In genomic region chr9:108403081-108403480, GRCm38 (mm10) we compare ENCODE assay signal across 28 mouse cellular contexts. TPM values are rescaled to one million over a fixed set of nuclear protein-coding genes. Genes with fewer than 3 reads are reported as not detected.
A peak's percentile ranks its signal among the peaks of the same experiment; 100 is the strongest.
DNase-seq lines count a peak whose midpoint lies in the region; ATAC-seq lines count a peak whose summit lies in the region.
"Had no signal": no experiment of that assay in that cellular context is flagged by ENCODE, and none has a peak within 500 bp of the region (broad histone marks: within the 10 kb centered on the region; RNA-seq: fewer than 3 reads in every experiment).

No protein-coding gene starts in this region.

- no peaks in the 10 kb centered on the region for H3K36me3 ChIP-seq in stomach, embryonic 16.5 days (ENCODE audit: control insufficient read depth, insufficient read depth, low read length)
- H3K36me3 ChIP-seq: forebrain, embryonic 10.5 days; hindbrain, embryonic 12.5 days; kidney, embryonic 15.5 days; midbrain, embryonic 12.5 days; neural tube, embryonic 12.5 days had no signal

- intact Hi-C loops in left cerebral cortex, postnatal 4 days (cut with DNase I): loop anchor here (5.0 kb wide), 1 partner anchor 49 kb away; no protein-coding TSS in a partner anchor
- intact Hi-C loops in left cerebral cortex, postnatal 14 days (cut with DNase I): no loop called here

- no peak overlapping the region for H3K9ac ChIP-seq in stomach, embryonic 16.5 days (ENCODE audit: low read length)
- H3K9ac ChIP-seq: forebrain, postnatal 0 days; hindbrain, embryonic 12.5 days; kidney, embryonic 15.5 days; liver, postnatal 0 days; midbrain, embryonic 12.5 days; neural tube, embryonic 12.5 days had no signal

- no peaks in the 10 kb centered on the region for H3K4me1 ChIP-seq in stomach, embryonic 16.5 days (ENCODE audit: control insufficient read depth, insufficient read depth, low read length)
- H3K4me1 ChIP-seq: neural tube, embryonic 12.5 days had no signal

- no peak overlapping the region for H3K4me3 ChIP-seq in stomach, embryonic 16.5 days (replicated peaks; ENCODE audit: low read length)
- H3K4me3 ChIP-seq: forebrain, embryonic 10.5 days; hindbrain, embryonic 12.5 days; kidney, embryonic 15.5 days; midbrain, embryonic 12.5 days; neural tube, embryonic 12.5 days had no signal

- H3K4me2 ChIP-seq in stomach, embryonic 16.5 days (ENCODE audit: low read depth, low read length): no peak overlapping the region
- H3K4me2 ChIP-seq: heart, embryonic 11.5 days; hindbrain, embryonic 12.5 days; kidney, embryonic 15.5 days; midbrain, embryonic 12.5 days; neural tube, embryonic 12.5 days had no signal

- WGBS in stomach, embryonic 16.5 days: 74% methylated on average over 4 of the region's 4 CpGs

- ATAC-seq in frontal cortex, adult (ENCODE audit: low TSS enrichment): peak; percentile 78
- no peak; the same call in 1 of the 2 replicates for ATAC-seq in stomach, embryonic 16.5 days (ENCODE audit: insufficient read depth, low FRiP score)
- ATAC-seq: forebrain, postnatal 0 days; liver, postnatal 0 days; Patski had no signal

- peak overlapping the region; percentile 17 for H3K27ac ChIP-seq in stomach, embryonic 16.5 days (ENCODE audit: low read length)
- H3K27ac ChIP-seq: forebrain, embryonic 10.5 days; hindbrain, embryonic 12.5 days; kidney, embryonic 15.5 days; midbrain, embryonic 12.5 days; neural tube, embryonic 12.5 days had no signal

- DNase-seq in frontal cortex, postnatal 14 days (ENCODE audit: low spot score in 2 of 2): no peak
- DNase-seq in left cerebral cortex, adult 18-20 months (ENCODE audit: low spot score in 2 of 2): peak; percentile 50 to 74
- no peak for DNase-seq in left cerebral cortex, postnatal 4 days
- peak; percentile 36 to 52 for DNase-seq in left cerebral cortex, postnatal 14 days (ENCODE audit: low spot score in 2 of 2)
- no peak for DNase-seq in adrenal gland, postnatal 14 days
- DNase-seq in gastrocnemius, adult 18-20 months (ENCODE audit: low spot score): no peak
- DNase-seq: adrenal gland, adult 8-10 months; cerebellum, adult 18-20 months; cerebellum, postnatal 36 days; forebrain, postnatal 0 days; heart, postnatal 10 days; liver; liver, postnatal 0 days; lung, postnatal 10 days; thymus, adult 2 months had no signal

- no peaks in the 10 kb centered on the region for H3K27me3 ChIP-seq in stomach, embryonic 16.5 days (ENCODE audit: control insufficient read depth, insufficient read depth, low read length)
- H3K27me3 ChIP-seq: hindbrain, embryonic 12.5 days; kidney, embryonic 15.5 days; midbrain, embryonic 12.5 days; neural tube, embryonic 12.5 days; Patski had no signal

- H3K9me3 ChIP-seq in stomach, embryonic 16.5 days (replicated peaks; ENCODE audit: control insufficient read depth, low read length): no peaks in the 10 kb centered on the region
- H3K9me3 ChIP-seq: forebrain, embryonic 10.5 days; hindbrain, embryonic 12.5 days; kidney, embryonic 15.5 days; midbrain, embryonic 12.5 days; neural tube, embryonic 12.5 days had no signal

RNA-seq across cellular contexts. Expression of gene 1700102P08Rik, which starts 10.5 kb away (rescaled TPM):
- total RNA-seq in left cerebral cortex, adult 18-20 months (2021): 1 to 10 TPM; 3.4 to 3.8 TPM
- total RNA-seq in left cerebral cortex, postnatal 4 days (2021): 1 to 10 TPM; 3.6 to 4.9 TPM
- total RNA-seq in left cerebral cortex, postnatal 14 days (2021): 1 to 10 TPM; 1.4 to 2.7 TPM
- polyA plus RNA-seq in stomach, embryonic 16.5 days (2015; fragmentation: Nextera tagmentation; extraction: Ambion mirVana): 0.50 and 0.70 TPM in 2 replicates
- 0.74 and 1.4 TPM in 2 replicates for total RNA-seq in adrenal gland, postnatal 14 days (2021)
- total RNA-seq in gastrocnemius, adult 18-20 months (2021): 1 to 10 TPM in 1 of 2 experiments, under 1 TPM in 1; 0.85 to 1.4 TPM

RNA-seq across cellular contexts. Expression of gene Ccdc36, which starts 25.2 kb away (rescaled TPM):
- total RNA-seq in left cerebral cortex, adult 18-20 months (2021): under 1 TPM; 0.23 TPM
- total RNA-seq in left cerebral cortex, postnatal 4 days (2021): under 1 TPM in 1 of 2 experiments, not detected in 1; 0.42 TPM
- under 1 TPM; 0.11 to 0.21 TPM for total RNA-seq in left cerebral cortex, postnatal 14 days (2021)
- 1.3 and 1.9 TPM in 2 replicates for polyA plus RNA-seq in stomach, embryonic 16.5 days (2015; fragmentation: Nextera tagmentation; extraction: Ambion mirVana)
- total RNA-seq in adrenal gland, postnatal 14 days (2021): not detected in 2 replicates
- not detected for total RNA-seq in gastrocnemius, adult 18-20 months (2021)
- total RNA-seq: heart, postnatal 10 days had no signal
- polyA plus RNA-seq: large intestine, adult 2 months; Patski had no signal

RNA-seq across cellular contexts. Expression of gene BC048562, which starts 33.2 kb away (rescaled TPM):
- not detected for total RNA-seq in left cerebral cortex, adult 18-20 months (2021)
- not detected for total RNA-seq in left cerebral cortex, postnatal 4 days (2021)
- not detected for total RNA-seq in left cerebral cortex, postnatal 14 days (2021)
- polyA plus RNA-seq in stomach, embryonic 16.5 days (2015; fragmentation: Nextera tagmentation; extraction: Ambion mirVana): not detected in 2 replicates
- not detected in 2 replicates for total RNA-seq in adrenal gland, postnatal 14 days (2021)
- not detected for total RNA-seq in gastrocnemius, adult 18-20 months (2021)
- total RNA-seq: adrenal gland, adult 8-10 months; forebrain, postnatal 0 days; gastrocnemius, postnatal 4 days; heart, postnatal 10 days; left cerebral cortex, adult 8-10 months; megakaryocyte progenitor cell, adult 5-6 weeks had no signal
- polyA plus RNA-seq: forebrain, embryonic 10.5 days; forebrain, postnatal 0 days; heart, embryonic 11.5 days; hindbrain, embryonic 12.5 days; kidney, embryonic 15.5 days; large intestine, adult 2 months; liver, postnatal 0 days; midbrain, embryonic 12.5 days; neural tube, embryonic 12.5 days; Patski; thymus, adult 2 months had no signal

RNA-seq across cellular contexts. Expression of gene Usp4, which starts 55.4 kb away (rescaled TPM):
- 100 to 1,000 TPM; 123 to 125 TPM for total RNA-seq in left cerebral cortex, adult 18-20 months (2021)
- 100 to 1,000 TPM; 142 to 150 TPM for total RNA-seq in left cerebral cortex, postnatal 4 days (2021)
- 100 to 1,000 TPM; 115 to 122 TPM for total RNA-seq in left cerebral cortex, postnatal 14 days (2021)
- polyA plus RNA-seq in stomach, embryonic 16.5 days (2015; fragmentation: Nextera tagmentation; extraction: Ambion mirVana): 92.7 and 113 TPM in 2 replicates
- 101 and 117 TPM in 2 replicates for total RNA-seq in adrenal gland, postnatal 14 days (2021)
- 10 to 100 TPM; 81.6 to 89.2 TPM for total RNA-seq in gastrocnemius, adult 18-20 months (2021)

RNA-seq across cellular contexts. Expression of gene Ccdc71, which starts 57.2 kb away (rescaled TPM):
- 10 to 100 TPM; 37.9 to 39.9 TPM for total RNA-seq in left cerebral cortex, adult 18-20 months (2021)
- 10 to 100 TPM; 44.3 to 45.7 TPM for total RNA-seq in left cerebral cortex, postnatal 4 days (2021)
- total RNA-seq in left cerebral cortex, postnatal 14 days (2021): 10 to 100 TPM; 38.3 to 40.2 TPM
- polyA plus RNA-seq in stomach, embryonic 16.5 days (2015; fragmentation: Nextera tagmentation; extraction: Ambion mirVana): 51.6 and 55.7 TPM in 2 replicates
- 35.1 and 36.4 TPM in 2 replicates for total RNA-seq in adrenal gland, postnatal 14 days (2021)
- 10 to 100 TPM; 14.4 to 15.2 TPM for total RNA-seq in gastrocnemius, adult 18-20 months (2021)

Comparison
In these comparisons a context has a peak if more than half of its experiments do, and no peak if none do; other contexts are left out.
1. DNase-seq: peak in left cerebral cortex, adult 18-20 months (2 of 2) and left cerebral cortex, postnatal 14 days (2 of 2); none in frontal cortex, postnatal 14 days (0 of 2), left cerebral cortex, postnatal 4 days (single experiment), adrenal gland, postnatal 14 days (single experiment) and gastrocnemius, adult 18-20 months (single experiment).